8 mouse cellular contexts compared by ENCODE assay signal in genomic region chr13:37388222-37389202, GRCm38 (mm10). TPM values are rescaled to one million over a fixed set of nuclear protein-coding genes. Genes with fewer than 3 reads are reported as not detected.
DNase-seq lines count a peak whose midpoint lies in the region; ATAC-seq lines count a peak whose summit lies in the region.

No protein-coding gene starts in this region.

- no peaks in the 10 kb centered on the region for H3K9me3 ChIP-seq in embryonic facial prominence, embryonic 13.5 days
- H3K9me3 ChIP-seq in embryonic facial prominence, embryonic 10.5 days: no peaks in the 10 kb centered on the region
- no peaks in the 10 kb centered on the region for H3K9me3 ChIP-seq in neural tube, embryonic 14.5 days (ENCODE audit: control insufficient read depth, low read length)

- no peaks in the 10 kb centered on the region for H3K36me3 ChIP-seq in embryonic facial prominence, embryonic 13.5 days
- H3K36me3 ChIP-seq in embryonic facial prominence, embryonic 10.5 days (replicated peaks): no peaks in the 10 kb centered on the region
- H3K36me3 ChIP-seq in neural tube, embryonic 14.5 days (ENCODE audit: control insufficient read depth, insufficient read depth, low read length): no peaks in the 10 kb centered on the region

- no peak overlapping the region for H3K4me3 ChIP-seq in embryonic facial prominence, embryonic 13.5 days
- no peak overlapping the region for H3K4me3 ChIP-seq in embryonic facial prominence, embryonic 10.5 days
- H3K4me3 ChIP-seq in neural tube, embryonic 14.5 days (ENCODE audit: low read depth, low read length): no peak overlapping the region

- no peak overlapping the region for H3K9ac ChIP-seq in embryonic facial prominence, embryonic 13.5 days
- no peak overlapping the region for H3K9ac ChIP-seq in neural tube, embryonic 14.5 days (replicated peaks; ENCODE audit: low read depth, low read length)

- 57% methylated on average over 9 of the region's 9 CpGs for WGBS in embryonic facial prominence, embryonic 13.5 days
- 74% methylated on average over 9 of the region's 9 CpGs for WGBS in embryonic facial prominence, embryonic 10.5 days
- WGBS in neural tube, embryonic 14.5 days: 44% methylated on average over 9 of the region's 9 CpGs

- peak overlapping the region; percentile 35; the same call in 1 of the 2 replicates for H3K27ac ChIP-seq in embryonic facial prominence, embryonic 13.5 days
- H3K27ac ChIP-seq in embryonic facial prominence, embryonic 10.5 days (replicated peaks): no peak overlapping the region
- peak overlapping the region; percentile 52 for H3K27ac ChIP-seq in neural tube, embryonic 14.5 days (ENCODE audit: low read depth, low read length)

- no peak for DNase-seq in embryonic facial prominence, embryonic 10.5 days (ENCODE audit: low spot score)
- DNase-seq in brain, embryonic 18.5 days (ENCODE audit: low read depth, low spot score): peak; percentile 64
- DNase-seq in gastrocnemius, postnatal 25 days: peak; percentile 13
- DNase-seq in layer of hippocampus, adult 9-10 months (ENCODE audit: low spot score): peak; percentile 32
- no peak for DNase-seq in embryo, embryonic 10 days (ENCODE audit: low spot score)
- DNase-seq in liver: no peak

- no peaks in the 10 kb centered on the region for H3K27me3 ChIP-seq in embryonic facial prominence, embryonic 13.5 days
- no peaks in the 10 kb centered on the region for H3K27me3 ChIP-seq in embryonic facial prominence, embryonic 10.5 days (replicated peaks; ENCODE audit: low read depth, poor library complexity, severe bottlenecking)
- no peaks in the 10 kb centered on the region for H3K27me3 ChIP-seq in neural tube, embryonic 14.5 days (ENCODE audit: control insufficient read depth, insufficient read depth, low read length)

- ATAC-seq in embryonic facial prominence, embryonic 13.5 days (ENCODE audit: insufficient number of reproducible peaks, insufficient read depth, low FRiP score, low TSS enrichment, low read depth): no peak
- peak; percentile 80 for ATAC-seq in neural tube, embryonic 14.5 days (ENCODE audit: low read depth)

- peaks cover 7% of the 10 kb centered on the region; the same call in 1 of the 2 replicates for H3K4me1 ChIP-seq in embryonic facial prominence, embryonic 13.5 days
- H3K4me1 ChIP-seq in embryonic facial prominence, embryonic 10.5 days: no peaks in the 10 kb centered on the region
- H3K4me1 ChIP-seq in neural tube, embryonic 14.5 days (ENCODE audit: control insufficient read depth, insufficient read depth, low read length): peaks cover 9% of the 10 kb centered on the region; the same call in 1 of the 2 replicates

- H3K4me2 ChIP-seq in embryonic facial prominence, embryonic 13.5 days: no peak overlapping the region
- H3K4me2 ChIP-seq in neural tube, embryonic 14.5 days (ENCODE audit: low read depth, low read length): peak overlapping the region; percentile 16; the same call in 1 of the 2 replicates

RNA-seq across cellular contexts. Expression of gene Ly86, which starts 43.5 kb away (rescaled TPM):
- 6.3 and 6.9 TPM in 2 replicates for polyA plus RNA-seq in embryonic facial prominence, embryonic 13.5 days (2015; fragmentation: Nextera tagmentation; extraction: Ambion mirVana)
- polyA plus RNA-seq in embryonic facial prominence, embryonic 10.5 days (2016; fragmentation: Nextera tagmentation; extraction: Ambion mirVana): 3.1 and 4.8 TPM in 2 replicates
- under 1 TPM; 0.56 to 0.88 TPM for total RNA-seq in gastrocnemius, postnatal 25 days (2021)
- polyA plus RNA-seq in neural tube, embryonic 14.5 days (2014; fragmentation: Nextera tagmentation; extraction: Ambion mirVana): 5.1 and 12.3 TPM in 2 replicates

Comparison
In these comparisons a context has a peak if more than half of its experiments do, and no peak if none do; other contexts are left out.
1. DNase-seq: peak in brain, embryonic 18.5 days (single experiment), gastrocnemius, postnatal 25 days (single experiment) and layer of hippocampus, adult 9-10 months (single experiment); none in embryonic facial prominence, embryonic 10.5 days (single experiment), embryo, embryonic 10 days (single experiment) and liver (single experiment).